Mouse (Mus musculus) A20 (cell line): ENCODE measurements around the gene Zfp652.

Experiments used
- DNase-seq: peaks from one replicate; pipeline ENCODE4 v3.0.0-alpha.2; 2011; ENCODE audit warnings: low read depth, low spot score

Gene Zfp652

DNA sequence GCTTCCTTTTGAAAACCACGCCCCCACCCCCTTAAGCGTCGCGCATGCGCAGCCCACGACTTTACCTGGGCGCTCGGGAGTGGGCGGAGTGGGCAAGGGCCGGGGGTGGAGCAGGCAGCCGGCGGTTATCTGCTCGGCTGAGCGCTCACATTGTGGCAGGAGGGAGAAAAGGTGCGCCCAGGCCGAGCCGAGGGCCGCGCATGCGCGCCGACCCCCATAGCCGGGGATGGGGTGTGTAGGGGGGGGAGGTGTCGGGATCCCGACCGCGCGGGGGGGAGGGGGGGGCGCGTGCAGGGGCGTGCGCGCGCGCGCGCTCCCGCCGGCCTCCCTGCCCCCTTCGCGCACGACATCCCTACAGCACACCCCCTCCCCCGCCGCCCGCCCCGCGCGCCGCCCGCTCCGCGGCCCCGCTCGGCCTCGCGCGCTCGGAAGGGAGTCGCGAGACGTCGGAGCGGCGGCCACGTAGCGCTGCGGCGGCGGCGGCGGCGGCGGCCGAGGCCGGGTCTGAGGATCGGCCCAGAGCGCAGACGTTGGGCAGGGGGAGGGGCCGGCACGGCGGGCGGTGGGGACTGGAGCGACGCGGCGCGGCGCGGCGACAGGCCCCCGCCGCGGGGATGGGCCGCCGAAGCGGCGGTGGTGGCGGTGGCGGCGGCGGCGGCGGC lies at the start of gene Zfp652:
Gene Zfp652 (plus strand): TSS at position 111 of the 662 bp plus-strand sequence.
- DNase-seq: peak; percentile 98

DNA sequence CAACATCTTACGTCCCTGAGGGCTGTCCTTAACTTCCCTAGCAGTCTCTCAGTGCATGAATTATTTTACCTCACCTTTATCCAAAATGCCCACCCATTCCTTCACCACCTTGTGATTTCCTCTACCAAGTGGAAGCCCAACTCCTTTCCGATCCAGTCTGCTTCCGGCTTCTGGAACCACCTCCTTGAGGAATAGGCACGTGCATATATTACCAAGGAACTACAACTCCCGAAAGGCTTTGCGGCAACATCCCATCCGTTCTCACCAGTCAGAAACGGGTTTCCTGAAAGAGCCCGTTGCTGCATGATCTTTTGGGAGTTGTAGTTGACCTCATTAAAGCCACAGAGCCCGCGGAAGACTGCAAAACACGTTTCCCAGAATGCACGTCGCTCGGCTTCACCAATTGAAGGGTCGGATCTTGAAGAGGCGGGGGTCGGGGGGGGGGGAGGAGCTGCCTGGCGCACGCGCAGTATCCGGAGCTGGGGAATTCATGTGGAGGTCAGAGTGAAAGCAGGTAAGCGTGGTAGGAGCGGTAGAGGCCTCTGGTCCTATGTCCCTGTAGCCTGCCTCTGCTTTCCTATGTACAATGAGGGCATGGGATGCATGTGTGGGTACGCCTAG lies 45.8 kb upstream of the Zfp652 start, which contains the start of gene Phb:
Gene Phb (plus strand): TSS at position 429 of the 621 bp plus-strand sequence.
- DNase-seq: peak; percentile 98

DNA sequence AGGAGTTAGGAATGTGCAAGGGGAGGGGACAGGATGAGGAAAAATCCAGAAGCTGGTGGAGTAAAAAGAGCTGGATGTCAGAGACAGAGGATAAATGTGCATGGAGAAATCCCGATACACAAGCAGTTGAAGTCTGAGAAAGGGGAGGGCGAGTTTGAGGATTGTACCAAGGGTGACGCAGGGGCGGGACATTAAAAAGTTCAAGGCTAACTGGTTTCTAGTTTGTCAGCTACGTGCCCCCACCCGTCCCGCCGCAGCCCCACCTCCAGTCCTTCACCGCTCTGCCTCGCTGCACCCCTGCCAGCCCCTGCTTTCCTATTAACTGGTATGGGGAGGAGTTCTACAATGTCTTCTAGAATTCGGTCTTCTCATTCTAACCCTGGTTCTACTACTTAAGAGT lies 45.3 kb upstream of the Zfp652 start:
- DNase-seq: peak; percentile 80

DNA sequence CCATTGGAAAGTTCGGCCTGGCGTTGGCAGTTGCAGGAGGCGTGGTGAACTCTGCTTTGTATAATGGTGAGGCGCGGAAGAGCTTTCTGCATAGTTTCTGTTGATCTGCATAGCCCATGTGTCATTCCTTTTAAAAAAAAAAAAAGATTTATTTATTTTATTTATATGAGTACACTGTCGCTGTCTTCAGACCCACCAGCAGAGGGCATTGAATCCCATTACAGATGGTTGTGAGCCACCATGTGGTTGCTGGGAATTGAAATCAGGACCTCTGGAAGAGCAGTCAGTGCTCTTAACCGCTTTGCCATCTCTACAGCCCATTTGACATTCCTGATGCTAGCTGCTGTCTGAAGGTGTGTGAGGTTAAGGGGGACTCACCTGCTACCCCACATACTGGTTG lies 44.4 kb upstream of the Zfp652 start:
- DNase-seq: peak; percentile 41

DNA sequence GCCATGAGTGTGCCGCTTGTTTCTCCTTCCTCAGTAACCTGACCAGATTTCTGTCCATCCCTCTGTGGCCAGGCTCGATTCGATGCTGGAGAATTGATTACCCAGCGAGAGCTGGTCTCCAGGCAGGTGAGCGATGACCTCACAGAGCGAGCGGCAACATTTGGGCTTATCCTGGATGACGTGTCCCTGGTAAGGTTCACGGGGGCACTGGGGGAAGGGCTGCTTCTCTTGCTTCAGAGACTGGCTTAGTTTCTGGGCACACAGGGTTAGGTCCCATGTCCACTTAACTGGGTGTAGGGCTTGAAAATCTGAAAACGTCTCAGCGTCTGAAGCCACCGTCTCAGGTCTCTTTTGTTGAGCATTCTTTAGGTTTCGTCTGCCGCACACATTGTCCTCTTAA lies 37.0 kb upstream of the Zfp652 start:
- DNase-seq: no peak

DNA sequence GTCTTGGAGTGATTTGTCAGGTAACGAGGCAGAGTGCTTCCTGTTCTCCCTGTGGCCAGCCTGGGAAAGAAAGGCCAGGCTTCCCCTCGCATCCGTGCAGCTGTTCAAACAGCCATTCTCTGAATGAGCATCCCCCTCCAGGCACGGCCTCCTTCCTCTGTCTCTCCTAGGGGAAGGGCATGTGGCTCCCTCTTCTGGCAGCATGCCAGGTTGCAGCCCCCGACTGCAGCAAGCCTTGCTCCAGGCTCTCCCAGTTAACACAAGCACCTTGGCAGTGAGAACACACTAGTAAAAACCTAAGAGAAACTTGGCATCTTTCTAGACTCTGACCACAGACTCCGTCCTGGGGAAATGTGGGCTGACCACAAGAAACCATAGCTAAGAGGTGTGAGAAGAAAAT lies 36.2 kb upstream of the Zfp652 start:
- peak; percentile 62 for DNase-seq

DNA sequence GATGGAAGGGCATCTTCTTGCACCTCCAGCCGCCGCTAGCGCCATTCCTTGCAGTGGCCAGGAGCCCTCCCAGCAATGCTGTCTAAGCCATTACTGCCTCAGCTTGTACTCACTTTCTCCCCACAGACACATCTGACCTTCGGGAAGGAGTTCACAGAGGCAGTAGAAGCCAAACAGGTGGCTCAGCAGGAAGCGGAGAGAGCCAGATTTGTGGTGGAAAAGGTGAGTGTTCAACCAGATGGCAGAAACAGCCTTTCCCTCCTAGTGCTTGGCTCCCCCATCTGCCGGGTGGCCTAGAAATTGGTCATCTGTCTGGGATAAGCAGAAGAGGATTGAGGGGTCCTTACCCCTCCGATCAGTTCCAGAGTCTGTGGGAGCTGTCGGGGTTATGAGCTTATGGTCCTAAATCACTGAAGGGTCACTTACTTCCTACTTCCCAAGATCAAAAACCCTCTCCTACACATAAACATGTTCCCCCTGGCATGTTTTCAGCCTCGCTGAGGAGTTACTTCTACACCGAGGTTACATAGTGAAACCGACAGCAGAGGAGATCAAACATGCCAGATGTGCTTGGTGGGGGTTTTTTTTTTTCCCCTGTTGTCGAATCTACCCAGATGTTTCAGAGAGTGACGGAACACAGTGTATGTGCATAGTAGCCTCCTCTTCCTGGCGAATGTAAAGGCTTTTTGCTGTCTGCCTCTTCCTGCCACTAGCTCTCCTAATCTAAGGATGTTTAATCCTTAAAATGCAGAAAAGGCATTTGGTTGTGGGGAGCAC lies 34.4 kb upstream of the Zfp652 start:
- DNase-seq: no peak

DNA sequence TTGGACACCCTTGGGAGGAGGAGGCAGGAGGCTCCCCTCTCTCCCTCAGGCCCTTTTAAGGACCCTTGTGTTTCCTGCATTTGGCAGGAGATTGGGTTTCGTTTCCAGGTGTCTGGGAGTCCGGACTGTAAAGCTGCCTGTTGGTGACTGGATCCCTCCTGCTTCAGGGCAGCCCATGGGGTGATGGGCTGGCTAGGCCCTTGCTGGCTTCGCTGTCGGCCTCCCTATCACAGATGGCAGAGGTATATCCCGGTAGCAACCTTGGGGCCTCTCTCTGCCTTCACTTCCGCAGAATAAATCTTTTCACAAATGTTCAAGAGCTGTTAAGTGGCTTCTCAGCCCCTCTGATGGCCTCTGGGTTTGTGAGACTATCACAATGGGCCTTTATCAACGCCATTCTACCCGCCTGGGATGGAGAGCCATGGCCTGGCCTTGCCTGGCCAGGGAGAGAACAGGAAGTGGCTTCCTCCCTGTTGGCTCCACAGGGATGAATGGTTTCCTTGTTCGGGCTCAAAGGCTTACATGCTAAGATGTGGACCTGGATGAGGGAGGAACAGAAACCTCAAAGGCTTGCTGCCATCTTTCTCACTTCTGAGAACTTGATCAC lies 30.4 kb upstream of the Zfp652 start:
- DNase-seq: no peak

DNA sequence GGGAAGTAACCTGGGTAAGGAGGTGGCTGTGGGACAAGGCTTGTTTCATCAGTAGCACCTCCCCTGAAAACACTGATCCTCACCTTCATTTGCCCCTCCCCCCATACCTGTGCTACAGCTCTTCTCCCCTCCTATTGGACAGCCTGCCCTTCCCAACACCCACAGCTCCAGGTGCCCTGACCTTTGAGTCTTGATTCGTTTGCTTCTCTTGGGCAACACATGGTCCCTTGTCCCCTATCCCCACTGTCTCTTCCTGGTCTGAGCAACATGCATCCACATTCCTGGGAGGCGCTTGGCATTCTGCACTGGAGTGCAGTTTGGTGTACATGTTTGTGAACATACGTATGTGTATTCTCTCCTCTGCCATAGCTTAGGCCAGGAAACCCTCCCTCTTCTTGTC lies 29.5 kb upstream of the Zfp652 start:
- DNase-seq: no peak

DNA sequence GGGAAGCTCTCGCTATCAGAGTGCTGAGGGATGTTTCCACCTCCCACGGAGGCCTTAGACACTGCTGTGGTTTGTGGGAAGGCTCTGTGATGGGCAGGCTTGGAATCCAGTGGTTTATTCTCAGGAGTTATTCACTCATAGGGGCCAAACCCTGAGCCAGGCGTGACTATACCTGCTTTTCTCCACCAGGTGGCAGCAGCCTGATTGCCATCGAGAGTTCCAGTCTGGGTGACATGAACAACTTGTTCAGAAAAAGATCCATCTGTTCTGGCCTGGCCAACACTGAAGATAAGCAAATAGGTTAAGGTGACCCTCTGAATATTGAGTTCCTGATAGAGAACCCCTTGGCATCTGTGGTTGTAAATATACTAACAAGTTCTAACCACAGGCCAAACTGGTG lies 26.4 kb upstream of the Zfp652 start:
- DNase-seq: peak; percentile 77

DNA sequence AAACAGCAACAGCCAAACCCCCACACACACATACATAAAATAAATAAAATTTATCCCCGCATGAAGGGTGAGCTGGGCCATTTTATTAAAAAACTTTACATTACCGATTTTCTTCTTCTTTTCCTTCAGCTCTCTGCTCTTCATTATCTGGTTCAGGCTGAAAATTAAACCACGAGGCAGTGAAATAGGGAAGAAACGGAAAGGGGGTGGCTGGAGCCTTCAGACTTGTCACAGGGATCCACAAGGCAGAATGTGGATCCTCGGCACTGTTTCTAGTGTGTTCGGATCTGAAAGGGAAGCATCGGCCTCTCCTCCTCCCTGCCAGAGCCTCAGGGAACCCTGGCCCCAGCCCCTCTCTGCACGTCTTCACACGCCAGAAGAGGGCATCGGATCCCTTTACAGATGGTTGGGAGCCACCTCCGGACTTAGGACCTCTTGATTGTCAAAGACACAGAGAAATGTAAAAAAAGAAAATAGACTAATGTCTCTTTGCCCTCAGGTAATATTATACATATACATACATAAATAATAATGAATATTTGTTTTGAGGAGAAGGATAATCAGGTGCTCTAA lies 25.3 kb upstream of the Zfp652 start:
- no peak for DNase-seq

DNA sequence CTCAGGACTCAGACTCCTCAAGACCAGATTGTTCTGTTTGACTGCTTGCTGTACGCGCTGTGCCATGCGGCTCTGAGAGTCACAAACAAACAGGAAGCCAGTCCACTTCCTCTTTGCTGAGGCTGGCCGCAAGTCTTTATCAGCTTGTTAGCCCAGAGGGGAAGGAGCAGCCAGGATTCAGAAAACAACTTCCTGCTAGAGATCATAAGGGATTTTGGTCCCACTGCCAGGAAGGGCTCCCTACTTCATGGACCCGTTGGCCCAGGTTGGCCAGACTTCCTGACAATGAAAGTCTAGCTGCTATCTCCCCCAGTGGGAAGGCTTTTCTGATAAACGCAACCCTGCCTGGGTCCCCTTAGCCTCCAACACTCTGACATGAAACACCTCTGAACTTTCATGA lies 24.0 kb upstream of the Zfp652 start:
- peak; percentile 87 for DNase-seq

DNA sequence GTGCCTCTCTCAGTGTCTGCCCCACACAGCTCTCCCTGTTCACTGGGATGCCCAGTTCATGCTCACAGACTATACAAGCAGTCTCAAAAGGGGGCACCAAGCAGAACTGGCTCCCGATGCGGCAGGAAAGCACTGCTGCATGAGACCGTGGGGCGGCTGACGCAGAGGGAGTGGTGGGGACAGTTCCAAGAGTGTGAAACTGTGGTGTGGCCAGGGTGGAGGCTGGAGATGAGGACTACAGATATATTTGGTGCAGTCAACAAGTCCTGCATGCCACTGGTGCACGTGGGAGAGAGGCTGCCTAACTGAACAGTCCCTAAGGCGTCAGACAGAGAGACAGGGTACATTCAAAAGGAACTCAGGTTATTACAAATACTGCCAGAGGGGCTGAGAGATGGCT lies 23.5 kb upstream of the Zfp652 start:
- no peak for DNase-seq

DNA sequence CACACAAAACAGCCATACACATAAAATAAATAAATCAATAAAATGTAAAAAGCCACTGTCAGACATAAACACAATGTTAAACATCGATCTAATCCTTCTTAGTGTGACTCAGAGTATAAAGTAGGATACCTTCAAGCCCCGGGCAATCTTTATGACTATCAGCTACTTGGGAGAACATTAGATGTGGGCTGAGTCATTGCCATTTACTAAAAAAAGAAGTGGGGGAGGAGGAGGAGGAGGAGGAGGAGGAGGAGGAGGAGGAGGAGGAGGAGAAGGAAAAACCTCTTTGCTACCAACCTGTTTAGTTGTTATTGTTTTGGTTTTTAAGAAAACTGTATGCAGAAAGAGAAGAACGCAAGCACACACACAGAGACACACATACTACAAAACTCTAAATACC lies 22.9 kb upstream of the Zfp652 start:
- DNase-seq: no peak

DNA sequence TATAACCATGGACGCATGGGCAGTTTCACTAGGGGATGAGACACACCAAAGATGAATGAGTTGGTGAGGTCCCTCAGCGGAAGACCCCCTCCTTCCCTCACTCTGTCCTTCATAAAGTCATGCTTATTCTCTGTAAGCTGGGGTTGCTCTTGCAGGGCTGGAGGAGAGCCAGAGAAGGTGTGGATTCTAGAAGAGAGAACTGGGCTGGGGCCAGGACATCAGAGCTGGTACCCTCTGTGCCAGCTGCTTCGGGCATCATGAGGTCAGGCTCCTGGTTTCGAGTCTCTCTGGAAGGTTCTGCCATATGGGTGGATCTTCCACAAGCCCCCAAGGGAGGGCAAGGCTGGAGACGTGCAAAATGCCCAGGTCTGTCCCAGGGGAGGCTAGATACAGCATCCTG lies 13.9 kb upstream of the Zfp652 start:
- no peak for DNase-seq

DNA sequence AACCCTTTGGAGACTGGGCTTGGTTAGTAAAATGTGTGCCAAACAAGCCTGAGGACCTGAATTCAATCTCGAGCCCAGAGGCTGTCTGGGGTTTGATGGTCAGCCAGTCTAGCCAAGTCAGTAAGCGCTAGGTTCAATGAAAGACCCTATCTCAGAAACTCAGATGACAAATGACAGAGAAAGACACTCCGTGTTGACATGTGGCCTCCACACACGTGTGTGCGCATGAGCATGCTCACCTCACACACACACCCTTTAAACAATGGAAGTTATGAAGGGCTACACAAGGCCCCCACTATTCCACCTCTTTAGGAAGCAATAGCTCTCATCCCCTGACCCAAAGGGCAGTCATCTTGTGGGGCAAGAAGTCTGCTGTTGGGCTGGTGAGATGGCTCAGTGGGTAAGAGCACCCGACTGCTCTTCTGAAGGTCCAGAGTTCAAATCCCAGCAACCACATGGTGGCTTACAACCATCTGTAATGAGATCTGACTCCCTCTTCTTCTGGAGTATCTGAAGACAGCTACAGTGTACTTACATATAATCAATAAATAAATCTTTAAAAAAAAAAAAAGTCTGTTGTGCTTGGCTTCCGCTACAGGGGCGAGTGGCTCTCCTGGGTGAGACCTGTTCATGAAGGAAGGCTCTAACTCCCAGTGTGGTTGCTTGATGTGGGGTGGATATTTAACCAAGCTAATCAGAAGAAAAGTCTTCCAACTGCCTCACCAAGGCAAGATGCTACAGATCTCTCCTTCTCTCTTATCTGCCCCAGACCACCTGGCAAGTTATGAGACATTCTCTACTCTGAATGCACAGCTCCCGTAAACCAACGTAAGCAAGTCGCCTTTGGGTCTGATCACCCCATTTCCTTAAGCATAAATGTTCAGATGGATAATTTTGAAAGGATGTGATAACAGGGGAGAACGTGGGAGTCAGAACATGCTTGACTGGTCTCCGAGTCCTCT lies 11.4 kb upstream of the Zfp652 start:
- no peak for DNase-seq

DNA sequence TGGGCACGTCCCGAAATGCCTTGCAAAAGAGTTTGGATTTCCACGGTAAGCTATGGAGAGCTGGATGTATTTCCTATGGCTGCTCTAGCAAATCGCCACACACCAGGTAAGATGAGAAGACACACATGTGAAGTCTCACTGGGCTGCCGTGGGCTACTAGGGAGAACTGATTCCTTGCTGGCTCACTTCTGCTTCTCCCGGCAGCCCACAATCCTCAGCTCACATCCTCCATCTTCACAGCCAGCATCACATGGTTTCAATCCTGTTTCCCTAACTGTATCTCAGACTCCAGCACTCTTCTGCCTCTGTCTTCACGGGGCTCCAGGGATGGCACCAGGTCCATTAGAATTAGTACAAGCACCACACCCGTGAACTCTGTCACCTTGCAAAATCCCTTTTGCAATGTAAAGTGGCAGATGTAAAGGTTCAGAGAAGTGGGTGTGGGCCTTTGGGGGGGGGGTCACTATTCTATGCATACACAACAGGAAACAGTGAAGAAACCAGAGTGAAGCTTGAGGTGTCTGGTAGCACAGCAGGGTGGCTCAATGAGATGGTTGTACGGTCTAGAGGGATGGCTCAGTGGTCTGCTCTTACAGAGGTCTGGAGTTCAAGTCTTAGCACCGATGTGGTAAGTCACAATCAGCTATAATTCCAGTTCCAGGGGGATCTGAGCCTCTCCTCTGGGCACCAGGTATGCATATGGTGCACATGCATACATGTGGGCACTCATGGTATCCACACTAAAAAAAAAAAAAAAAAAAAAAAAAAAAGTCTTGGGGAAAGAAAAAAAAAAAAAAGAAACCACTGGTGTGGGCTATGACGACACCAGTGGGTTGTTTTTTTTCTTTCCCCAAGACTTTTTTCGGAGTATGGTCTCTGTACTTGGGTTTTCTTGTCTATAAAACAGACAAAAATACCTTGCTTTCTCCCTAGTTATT lies 8.2 kb upstream of the Zfp652 start:
- DNase-seq: no peak

DNA sequence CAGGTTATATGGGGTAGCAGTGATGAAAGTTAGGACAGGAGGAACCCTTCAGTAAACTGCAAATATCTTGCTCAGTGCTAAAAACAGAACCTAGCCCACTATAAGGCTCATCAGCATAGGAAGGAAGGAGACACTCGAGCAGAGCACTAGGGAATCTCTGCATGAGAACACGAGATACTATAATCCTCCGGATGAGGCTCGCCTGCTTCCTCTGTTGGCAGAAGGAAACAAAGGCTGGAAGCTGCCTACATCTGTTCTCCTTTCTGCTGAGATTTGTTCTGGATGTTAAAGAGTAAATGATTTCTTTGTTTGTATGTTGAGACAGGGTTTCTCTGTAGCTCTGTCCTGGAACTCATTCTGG lies 7.5 kb upstream of the Zfp652 start:
- DNase-seq: no peak

DNA sequence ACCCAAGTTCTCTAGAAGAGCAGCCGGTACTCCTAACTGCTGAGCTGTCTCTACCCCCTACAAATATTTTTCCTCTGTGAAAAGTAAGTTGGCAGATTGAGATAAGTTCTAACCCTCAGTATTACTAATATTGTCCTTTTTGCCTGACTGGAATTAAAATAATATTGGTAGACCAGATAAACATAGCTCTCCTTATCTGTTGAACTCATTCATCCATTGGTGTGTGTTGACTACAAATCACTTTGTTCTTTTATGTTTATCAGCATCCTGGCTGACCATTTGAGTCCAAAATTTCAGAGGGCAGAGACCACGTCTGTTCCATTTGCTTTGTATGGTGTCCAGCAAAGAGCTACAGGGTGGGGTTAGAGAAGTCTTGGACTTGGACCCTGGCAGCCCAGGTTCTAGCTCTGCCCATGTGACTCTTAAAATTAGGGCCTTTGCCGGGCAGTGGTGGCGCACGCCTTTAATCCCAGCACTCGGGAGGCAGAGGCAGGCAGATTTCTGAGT lies 2.9 kb upstream of the Zfp652 start:
- no peak for DNase-seq

DNA sequence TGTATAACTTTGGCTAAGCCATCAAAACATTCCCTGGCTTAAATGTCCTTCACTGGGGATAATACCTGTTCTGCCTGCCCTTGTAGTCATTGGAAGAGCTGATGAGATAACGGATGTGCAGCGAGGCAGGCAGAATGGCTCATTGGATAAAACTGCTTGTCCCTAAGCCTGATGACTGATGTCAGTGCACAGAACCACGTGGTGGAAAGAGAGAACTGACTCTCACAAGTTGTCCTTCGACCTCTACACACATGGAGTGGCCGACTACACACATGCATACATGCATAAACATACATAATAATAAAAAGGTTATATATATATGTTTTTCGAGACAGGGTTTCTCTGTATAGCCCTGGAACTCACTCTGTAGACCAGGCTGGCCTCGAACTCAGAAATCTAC lies 2.0 kb upstream of the Zfp652 start:
- no peak for DNase-seq
